Mouse (Mus musculus) 3T3-L1 (cell line): ENCODE data around the gene Akap7.
A peak's percentile ranks its signal among the peaks of the same experiment; 100 is the strongest.

Experiments
- DNase-seq: peaks from one replicate; pipeline ENCODE4 v3.0.0-alpha.2; 2015; ENCODE audit warnings: low read depth, low spot score

The Akap7 gene

DNA sequence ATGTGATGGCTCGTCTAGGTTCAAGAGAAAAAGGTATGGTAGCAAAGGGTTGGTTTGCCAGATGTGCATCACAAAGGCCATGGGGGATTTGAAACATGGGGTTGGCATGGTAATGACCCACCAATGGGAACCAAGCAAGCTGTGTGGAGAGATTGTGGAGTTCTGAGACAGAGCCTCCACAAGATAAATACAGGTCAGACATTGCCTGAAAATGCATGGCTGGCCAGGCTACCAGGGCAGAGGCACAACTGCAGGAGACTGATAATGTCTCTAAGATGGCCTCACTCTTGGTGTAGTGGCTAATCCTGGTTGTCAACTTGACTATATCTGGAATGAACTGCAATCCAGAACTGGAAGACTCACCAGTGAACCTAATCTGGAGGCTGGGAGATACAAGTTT lies 174.1 kb downstream of the Akap7 start:
- no peak for DNase-seq

DNA sequence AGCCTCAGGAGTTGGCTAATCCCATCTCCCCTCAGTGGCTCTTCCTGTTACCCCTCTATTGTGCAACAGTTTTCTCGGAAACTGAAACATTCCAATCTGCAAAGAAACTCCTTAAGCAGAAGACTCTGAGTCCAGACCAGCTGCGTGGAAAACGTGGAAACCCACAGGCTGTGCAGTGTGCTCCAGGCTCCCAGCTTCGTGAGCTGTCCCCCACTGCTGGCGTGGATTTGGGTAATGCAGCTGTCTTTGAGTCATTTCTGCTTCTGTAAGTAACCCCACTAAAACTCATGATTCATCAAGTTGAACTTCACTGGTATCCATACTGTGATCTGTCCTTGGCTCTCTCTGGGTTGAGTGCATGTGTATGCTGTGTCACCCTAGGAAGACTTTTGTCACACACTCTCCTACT lies 179.2 kb downstream of the Akap7 start:
- peak; percentile 40 for DNase-seq

DNA sequence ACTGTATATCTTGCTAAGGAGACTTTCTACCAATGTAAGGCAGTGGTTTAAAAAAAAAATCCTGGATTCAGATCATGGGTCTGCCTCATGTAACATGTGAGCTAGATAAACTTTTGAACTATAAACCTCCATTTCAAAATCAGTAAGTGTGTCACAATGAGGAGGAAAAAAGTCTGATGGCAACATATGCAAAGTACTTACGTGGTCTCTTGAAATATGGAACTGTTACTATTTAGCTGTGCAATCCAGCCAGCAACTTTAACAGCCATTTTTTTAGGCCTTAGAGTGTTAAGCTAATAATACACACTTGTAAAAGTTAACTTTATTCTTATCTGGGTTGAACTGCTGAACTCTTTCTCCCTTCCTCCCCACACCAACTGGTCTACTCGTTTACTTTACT lies 181.6 kb downstream of the Akap7 start:
- DNase-seq = no peak

DNA sequence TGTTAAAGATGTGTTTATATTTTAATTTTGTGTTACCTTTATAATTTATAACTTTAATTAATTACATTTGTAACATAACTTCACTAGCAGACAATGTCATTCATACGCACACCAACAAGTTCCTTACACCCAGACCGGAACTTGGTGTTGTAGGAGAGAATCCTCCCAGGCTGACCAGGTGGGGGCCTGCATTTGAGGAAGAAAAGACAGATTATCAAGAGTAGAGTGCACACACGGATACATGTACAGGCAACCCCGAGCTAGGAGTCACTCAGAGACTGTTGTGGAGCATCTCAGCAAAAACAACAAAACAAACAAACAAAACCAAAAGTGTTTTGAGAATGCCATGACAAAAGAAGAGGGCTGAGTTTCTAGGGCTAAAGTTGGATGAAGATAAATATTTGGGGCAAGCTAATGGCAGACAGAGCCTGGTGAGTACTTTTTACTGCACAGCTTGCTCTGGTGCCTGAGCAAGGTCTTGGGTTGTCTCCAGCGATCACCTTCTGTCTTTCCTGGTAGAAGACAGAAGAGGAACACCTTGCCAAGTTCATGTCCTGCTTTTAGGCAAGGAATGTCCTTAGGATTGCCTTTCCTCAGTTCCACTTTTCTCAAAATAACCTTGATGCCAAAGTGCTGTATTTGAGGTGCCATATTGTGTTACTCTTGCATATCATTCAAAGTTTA lies 186.7 kb downstream of the Akap7 start:
- DNase-seq = no peak
